In genomic region chr11:69777504-69778257, GRCm38 (mm10) we compare ENCODE assay signal across 19 mouse cellular contexts. TPM values are rescaled to one million over a fixed set of nuclear protein-coding genes. Genes with fewer than 3 reads are reported as not detected.
DNase-seq lines count a peak whose midpoint lies in the region; ATAC-seq and TF ChIP-seq lines count a peak whose summit lies in the region.
"Had no signal": no experiment of that assay in that cellular context is flagged by ENCODE, and none has a peak within 500 bp of the region (broad histone marks: within the 10 kb centered on the region; RNA-seq: fewer than 3 reads in every experiment).

No protein-coding gene starts in this region.

- no peak overlapping the region for H3K4me3 ChIP-seq in hindbrain, embryonic 13.5 days
- H3K4me3 ChIP-seq in hindbrain, embryonic 11.5 days (ENCODE audit: low read depth, low read length): no peak overlapping the region
- no peak overlapping the region for H3K4me3 ChIP-seq in lung, embryonic 16.5 days (ENCODE audit: low read length)
- H3K4me3 ChIP-seq in lung, adult 2 months (replicated peaks; ENCODE audit: extremely low read depth, low read depth, low read length): no peak overlapping the region
- peak overlapping the region; percentile 17; the same call in 1 of the 2 replicates for H3K4me3 ChIP-seq in embryonic facial prominence, embryonic 10.5 days
- no peak overlapping the region for H3K4me3 ChIP-seq in limb, embryonic 10.5 days
- H3K4me3 ChIP-seq: hindbrain, embryonic 12.5 days; liver, embryonic 13.5 days; midbrain, embryonic 15.5 days had no signal

- TF ChIP-seq POLR2A in lung, adult 2 months (IDR thresholded peaks at IDR 0.05; ENCODE audit: borderline replicate concordance, extremely low read depth, low read depth, low read length): no peak

- no peak for ATAC-seq in hindbrain, embryonic 13.5 days (ENCODE audit: low FRiP score)
- no peak for ATAC-seq in hindbrain, embryonic 11.5 days (ENCODE audit: low FRiP score)
- 0 out of 2 replicates have a peak, but pooled peaks have one; percentile 23 for ATAC-seq in lung, embryonic 16.5 days (ENCODE audit: low read depth)
- ATAC-seq: forebrain, postnatal 0 days had no signal

- TF ChIP-seq CTCF in lung, adult 2 months (IDR thresholded peaks at IDR 0.05; ENCODE audit: insufficient read depth, low read length): no peak

- H3K4me1 ChIP-seq in hindbrain, embryonic 13.5 days (replicated peaks): peaks cover 17% of the 10 kb centered on the region
- no peaks in the 10 kb centered on the region for H3K4me1 ChIP-seq in hindbrain, embryonic 11.5 days (replicated peaks; ENCODE audit: control insufficient read depth, insufficient read depth, low read length)
- peaks cover 6% of the 10 kb centered on the region for H3K4me1 ChIP-seq in lung, embryonic 16.5 days (replicated peaks; ENCODE audit: control insufficient read depth, insufficient read depth, low read length)
- no peaks in the 10 kb centered on the region; the same call in 1 of the 2 replicates for H3K4me1 ChIP-seq in lung, adult 2 months (ENCODE audit: control insufficient read depth, insufficient read depth, low read length)
- H3K4me1 ChIP-seq in embryonic facial prominence, embryonic 10.5 days: peaks cover 20% of the 10 kb centered on the region
- peaks cover 19% of the 10 kb centered on the region for H3K4me1 ChIP-seq in limb, embryonic 10.5 days
- H3K4me1 ChIP-seq: liver, embryonic 13.5 days; midbrain, embryonic 15.5 days had no signal

- H3K9me3 ChIP-seq in hindbrain, embryonic 13.5 days: no peaks in the 10 kb centered on the region
- H3K9me3 ChIP-seq in hindbrain, embryonic 11.5 days (ENCODE audit: control insufficient read depth, low read length): no peaks in the 10 kb centered on the region
- no peaks in the 10 kb centered on the region for H3K9me3 ChIP-seq in lung, embryonic 16.5 days (ENCODE audit: control insufficient read depth, low read length)
- H3K9me3 ChIP-seq in embryonic facial prominence, embryonic 10.5 days: no peaks in the 10 kb centered on the region
- H3K9me3 ChIP-seq in limb, embryonic 10.5 days (replicated peaks): no peaks in the 10 kb centered on the region
- H3K9me3 ChIP-seq: hindbrain, embryonic 12.5 days; liver, embryonic 13.5 days; midbrain, embryonic 15.5 days had no signal

- no peak overlapping the region for H3K4me2 ChIP-seq in hindbrain, embryonic 13.5 days
- H3K4me2 ChIP-seq in hindbrain, embryonic 11.5 days (replicated peaks; ENCODE audit: low read depth, low read length): no peak overlapping the region
- H3K4me2 ChIP-seq in lung, embryonic 16.5 days (ENCODE audit: low read depth, low read length): no peak overlapping the region
- H3K4me2 ChIP-seq: hindbrain, embryonic 12.5 days; liver, embryonic 13.5 days; midbrain, embryonic 15.5 days had no signal

- H3K27me3 ChIP-seq in hindbrain, embryonic 13.5 days: peaks cover 23% of the 10 kb centered on the region
- peaks cover 6% of the 10 kb centered on the region; the same call in 1 of the 2 replicates for H3K27me3 ChIP-seq in hindbrain, embryonic 11.5 days (ENCODE audit: control insufficient read depth, insufficient read depth, low read length)
- H3K27me3 ChIP-seq in lung, embryonic 16.5 days (ENCODE audit: control insufficient read depth, insufficient read depth, low read depth, low read length): no peaks in the 10 kb centered on the region
- H3K27me3 ChIP-seq in embryonic facial prominence, embryonic 10.5 days (replicated peaks; ENCODE audit: low read depth, poor library complexity, severe bottlenecking): peaks cover 61% of the 10 kb centered on the region
- H3K27me3 ChIP-seq in limb, embryonic 10.5 days (ENCODE audit: low read depth, poor library complexity, severe bottlenecking): peaks cover 76% of the 10 kb centered on the region
- H3K27me3 ChIP-seq: midbrain, embryonic 15.5 days had no signal

- peaks cover 33% of the 10 kb centered on the region for H3K36me3 ChIP-seq in hindbrain, embryonic 13.5 days
- H3K36me3 ChIP-seq in hindbrain, embryonic 11.5 days (ENCODE audit: control insufficient read depth, insufficient read depth, low read length): no peaks in the 10 kb centered on the region
- 0 out of 2 replicates have a peak, but pooled peaks cover 4% of the 10 kb centered on the region for H3K36me3 ChIP-seq in lung, embryonic 16.5 days (ENCODE audit: control insufficient read depth, insufficient read depth, low read length)
- peaks cover 15% of the 10 kb centered on the region; the same call in 1 of the 2 replicates for H3K36me3 ChIP-seq in embryonic facial prominence, embryonic 10.5 days (replicated peaks)
- 0 out of 2 replicates have a peak, but pooled peaks cover 2% of the 10 kb centered on the region for H3K36me3 ChIP-seq in limb, embryonic 10.5 days

- no peak overlapping the region for H3K27ac ChIP-seq in hindbrain, embryonic 13.5 days
- no peak overlapping the region for H3K27ac ChIP-seq in hindbrain, embryonic 11.5 days (ENCODE audit: low read depth, low read length)
- no peak overlapping the region for H3K27ac ChIP-seq in lung, embryonic 16.5 days (ENCODE audit: low read length)
- H3K27ac ChIP-seq in embryonic facial prominence, embryonic 10.5 days (replicated peaks): no peak overlapping the region
- H3K27ac ChIP-seq in limb, embryonic 10.5 days: peak overlapping the region; percentile 36; the same call in 1 of the 2 replicates
- H3K27ac ChIP-seq: hindbrain, embryonic 12.5 days; liver, embryonic 13.5 days; macrophage; midbrain, embryonic 15.5 days had no signal

- 68% methylated on average over 26 of the region's 26 CpGs for WGBS in hindbrain, embryonic 13.5 days
- WGBS in hindbrain, embryonic 11.5 days: 65% methylated on average over 25 of the region's 26 CpGs
- whole genome bisulfite sequencing in lung, embryonic 16.5 days: 59% methylated on average over 26 of the region's 26 CpGs
- WGBS in lung, adult 2 months: 66% methylated on average over 26 of the region's 26 CpGs
- 67% methylated on average over 26 of the region's 26 CpGs for WGBS in embryonic facial prominence, embryonic 10.5 days
- 64% methylated on average over 26 of the region's 26 CpGs for WGBS in limb, embryonic 10.5 days

- DNase-seq in hindbrain, embryonic 11.5 days (ENCODE audit: low spot score): no peak
- DNase-seq in lung, adult 2 months: no peak
- no peak for DNase-seq in embryonic facial prominence, embryonic 10.5 days (ENCODE audit: low spot score)
- no peak for DNase-seq in limb, embryonic 10.5 days (ENCODE audit: low spot score)
- no peak for DNase-seq in left cerebral cortex, adult 8-10 months (ENCODE audit: low spot score in 2 of 2)
- DNase-seq: adrenal gland, adult 8-10 months; forebrain, postnatal 0 days; gastrocnemius, postnatal 10 days; kidney, adult 2 months; liver, embryonic 13.5 days; thymus, postnatal 14 days had no signal

- H3K9ac ChIP-seq in hindbrain, embryonic 13.5 days: peak overlapping the region; percentile 29; the same call in 1 of the 2 replicates
- H3K9ac ChIP-seq in hindbrain, embryonic 11.5 days (ENCODE audit: low read depth, low read length): no peak overlapping the region
- no peak overlapping the region for H3K9ac ChIP-seq in lung, embryonic 16.5 days (ENCODE audit: low read length)
- H3K9ac ChIP-seq: forebrain, postnatal 0 days; hindbrain, embryonic 12.5 days; liver, embryonic 13.5 days; midbrain, embryonic 15.5 days had no signal

RNA-seq across cellular contexts. Expression of gene Zbtb4, which starts 12.0 kb away (rescaled TPM):
- 3.2 TPM in 2 replicates for polyA plus RNA-seq in hindbrain, embryonic 13.5 days (2015; fragmentation: Nextera tagmentation; extraction: Ambion mirVana)
- polyA plus RNA-seq in hindbrain, embryonic 11.5 days (2014; fragmentation: Nextera tagmentation; extraction: Ambion mirVana): 1.3 and 1.7 TPM in 2 replicates
- polyA plus RNA-seq in lung, embryonic 16.5 days (2015; fragmentation: Nextera tagmentation; extraction: Ambion mirVana): 3.5 and 4.9 TPM in 2 replicates
- 104 and 106 TPM in 2 replicates for polyA plus RNA-seq in lung, adult 2 months (2012; rRNA removed)
- 0.55 and 1.0 TPM in 2 replicates for polyA plus RNA-seq in embryonic facial prominence, embryonic 10.5 days (2016; fragmentation: Nextera tagmentation; extraction: Ambion mirVana)
- 0.25 and 0.59 TPM in 2 replicates for polyA plus RNA-seq in limb, embryonic 10.5 days (2016; fragmentation: Nextera tagmentation; extraction: Ambion mirVana)
- 100 to 1,000 TPM; 138 to 158 (median 147) TPM for total RNA-seq in left cerebral cortex, adult 8-10 months (2022)

RNA-seq across cellular contexts. Expression of gene Slc35g3, which starts 15.9 kb away (rescaled TPM):
- polyA plus RNA-seq in hindbrain, embryonic 13.5 days (2015; fragmentation: Nextera tagmentation; extraction: Ambion mirVana): 0.35 and 0.87 TPM in 2 replicates
- polyA plus RNA-seq in hindbrain, embryonic 11.5 days (2014; fragmentation: Nextera tagmentation; extraction: Ambion mirVana): 0.57 and 1.1 TPM in 2 replicates
- 0.36 and 0.64 TPM in 2 replicates for polyA plus RNA-seq in lung, embryonic 16.5 days (2015; fragmentation: Nextera tagmentation; extraction: Ambion mirVana)
- 1.4 and 2.3 TPM in 2 replicates for polyA plus RNA-seq in lung, adult 2 months (2012; rRNA removed)
- polyA plus RNA-seq in embryonic facial prominence, embryonic 10.5 days (2016; fragmentation: Nextera tagmentation; extraction: Ambion mirVana): 0.12 TPM in 1 of 2 replicates, not detected in the other
- 0.09 and 0.10 TPM in 2 replicates for polyA plus RNA-seq in limb, embryonic 10.5 days (2016; fragmentation: Nextera tagmentation; extraction: Ambion mirVana)
- not detected for total RNA-seq in left cerebral cortex, adult 8-10 months (2022)
- total RNA-seq: adrenal gland, adult 8-10 months; forebrain, postnatal 0 days; gastrocnemius, postnatal 10 days; left cerebral cortex, postnatal 25 days had no signal
- polyA plus RNA-seq: cerebellum, adult 2 months; forebrain, postnatal 0 days; liver, embryonic 13.5 days; macrophage; neural tube, embryonic 11.5 days had no signal

RNA-seq across cellular contexts. Expression of gene Chrnb1, which starts 18.1 kb away (rescaled TPM):
- polyA plus RNA-seq in hindbrain, embryonic 13.5 days (2015; fragmentation: Nextera tagmentation; extraction: Ambion mirVana): 1.5 and 2.6 TPM in 2 replicates
- 1.2 and 1.5 TPM in 2 replicates for polyA plus RNA-seq in hindbrain, embryonic 11.5 days (2014; fragmentation: Nextera tagmentation; extraction: Ambion mirVana)
- polyA plus RNA-seq in lung, embryonic 16.5 days (2015; fragmentation: Nextera tagmentation; extraction: Ambion mirVana): 18.6 and 20.7 TPM in 2 replicates
- polyA plus RNA-seq in lung, adult 2 months (2012; rRNA removed): 31.5 and 38.0 TPM in 2 replicates
- 1.4 and 2.3 TPM in 2 replicates for polyA plus RNA-seq in embryonic facial prominence, embryonic 10.5 days (2016; fragmentation: Nextera tagmentation; extraction: Ambion mirVana)
- polyA plus RNA-seq in limb, embryonic 10.5 days (2016; fragmentation: Nextera tagmentation; extraction: Ambion mirVana): 0.87 and 2.5 TPM in 2 replicates
- total RNA-seq in left cerebral cortex, adult 8-10 months (2022): 1 to 10 TPM in 2 of 4 experiments, under 1 TPM in 2; 0.51 to 1.2 (median 0.92) TPM
- polyA plus RNA-seq: macrophage had no signal

RNA-seq across cellular contexts. Expression of gene Polr2a, which starts 19.2 kb away (rescaled TPM):
- 18.8 and 20.4 TPM in 2 replicates for polyA plus RNA-seq in hindbrain, embryonic 13.5 days (2015; fragmentation: Nextera tagmentation; extraction: Ambion mirVana)
- polyA plus RNA-seq in hindbrain, embryonic 11.5 days (2014; fragmentation: Nextera tagmentation; extraction: Ambion mirVana): 46.5 and 50.1 TPM in 2 replicates
- polyA plus RNA-seq in lung, embryonic 16.5 days (2015; fragmentation: Nextera tagmentation; extraction: Ambion mirVana): 24.1 and 25.3 TPM in 2 replicates
- 32.0 and 51.1 TPM in 2 replicates for polyA plus RNA-seq in lung, adult 2 months (2012; rRNA removed)
- 31.3 and 34.9 TPM in 2 replicates for polyA plus RNA-seq in embryonic facial prominence, embryonic 10.5 days (2016; fragmentation: Nextera tagmentation; extraction: Ambion mirVana)
- polyA plus RNA-seq in limb, embryonic 10.5 days (2016; fragmentation: Nextera tagmentation; extraction: Ambion mirVana): 41.8 and 47.0 TPM in 2 replicates
- 10 to 100 TPM; 48.6 to 56.4 (median 51.3) TPM for total RNA-seq in left cerebral cortex, adult 8-10 months (2022)

RNA-seq across cellular contexts. Expression of gene Fgf11, which starts 24.0 kb away (rescaled TPM):
- polyA plus RNA-seq in hindbrain, embryonic 13.5 days (2015; fragmentation: Nextera tagmentation; extraction: Ambion mirVana): 4.8 and 5.5 TPM in 2 replicates
- 2.2 and 2.8 TPM in 2 replicates for polyA plus RNA-seq in hindbrain, embryonic 11.5 days (2014; fragmentation: Nextera tagmentation; extraction: Ambion mirVana)
- 1.0 and 1.7 TPM in 2 replicates for polyA plus RNA-seq in lung, embryonic 16.5 days (2015; fragmentation: Nextera tagmentation; extraction: Ambion mirVana)
- 6.9 and 8.0 TPM in 2 replicates for polyA plus RNA-seq in lung, adult 2 months (2012; rRNA removed)
- polyA plus RNA-seq in embryonic facial prominence, embryonic 10.5 days (2016; fragmentation: Nextera tagmentation; extraction: Ambion mirVana): 0.91 and 0.93 TPM in 2 replicates
- polyA plus RNA-seq in limb, embryonic 10.5 days (2016; fragmentation: Nextera tagmentation; extraction: Ambion mirVana): 0.40 and 0.55 TPM in 2 replicates
- 10 to 100 TPM; 18.8 to 22.3 (median 19.7) TPM for total RNA-seq in left cerebral cortex, adult 8-10 months (2022)

Comparison
In these comparisons a context has a peak if more than half of its experiments do, and no peak if none do; other contexts are left out.
1. RNA of gene Zbtb4, which starts 12.0 kb away (polyA plus RNA-seq): 104 to 106 TPM in lung, adult 2 months; 3.5 to 4.9 TPM in lung, embryonic 16.5 days, 3.2 TPM in hindbrain, embryonic 13.5 days, 1.3 to 1.7 TPM in hindbrain, embryonic 11.5 days, 0.55 to 1.0 TPM in embryonic facial prominence, embryonic 10.5 days and 0.25 to 0.59 TPM in limb, embryonic 10.5 days; every median in the first group is over 10 times any median in the second.